Mouse (Mus musculus) midbrain, postnatal 0 days (tissue): ENCODE results near the gene Mrpl53. TPM values are rescaled to one million over a fixed set of nuclear protein-coding genes. Genes with fewer than 3 reads are reported as not detected.

Source experiments
- ATAC-seq: fragments of 200-750 bp; cut with Nextera tagmentation; 2 replicates; pipeline ENCODE4 v1.8.0; 2017; ENCODE audit warnings: moderate number of reproducible peaks, mild to moderate bottlenecking, moderate TSS enrichment, moderate library complexity; ENCODE audit not compliant: low FRiP score
- DNase-seq: peaks from one replicate; pipeline ENCODE4 v3.0.0-alpha.2; 2015; ENCODE audit warnings: low spot score
- H3K27ac ChIP-seq: fragments of 300-500 bp; sonication (generic); 2 replicates; pipeline ENCODE4 v1.5.1; 2014; ENCODE audit warnings: low read depth, mild to moderate bottlenecking, low read length, mixed read lengths
- H3K27me3 ChIP-seq: fragments of 300-500 bp; sonication (generic); 2 replicates; pipeline ENCODE4 v1.6.1; 2014; ENCODE audit warnings: low read length, control low read depth, mixed read lengths; ENCODE audit not compliant: insufficient read depth
- H3K36me3 ChIP-seq: fragments of 300-500 bp; sonication (generic); 2 replicates; pipeline ENCODE4 v1.6.1; 2014; ENCODE audit warnings: low read length, control low read depth, mixed read lengths; ENCODE audit not compliant: insufficient read depth
- H3K4me1 ChIP-seq: fragments of 300-500 bp; sonication (generic); 2 replicates; pipeline ENCODE4 v1.6.1; 2014; ENCODE audit warnings: mild to moderate bottlenecking, control low read depth, antibody characterized with exemption, low read length, mixed read lengths; ENCODE audit not compliant: insufficient read depth
- H3K4me2 ChIP-seq: fragments of 300-500 bp; sonication (generic); 2 replicates; pipeline ENCODE4 v1.6.1; 2014; ENCODE audit warnings: low read depth, mild to moderate bottlenecking, low read length, mixed read lengths; ENCODE audit not compliant: poor library complexity, severe bottlenecking
- H3K4me3 ChIP-seq: fragments of 300-500 bp; sonication (generic); 2 replicates; pipeline ENCODE4 v1.5.1; 2014; ENCODE audit warnings: low read depth, mild to moderate bottlenecking, low read length, moderate library complexity
- H3K9ac ChIP-seq: fragments of 300-500 bp; sonication (generic); replicated peaks from 2 replicates; pipeline ENCODE4 v1.6.1; 2014; ENCODE audit warnings: mild to moderate bottlenecking, low read length, moderate library complexity, mixed read lengths; ENCODE audit not compliant: poor library complexity, severe bottlenecking
- H3K9me3 ChIP-seq: fragments of 300-500 bp; sonication (generic); 2 replicates; pipeline ENCODE4 v1.6.1; 2016; ENCODE audit warnings: low read length, control low read depth
- CTCF ChIP-seq: IDR thresholded peaks from 2 replicates; pipeline ENCODE4 v1.5.1; 2016; ENCODE audit warnings: antibody characterized with exemption, mild to moderate bottlenecking
- WGBS: fragments of 180-500 bp; shearing (Covaris S2); extraction: QIAGEN DNeasy Blood & Tissue Kit; methylation state at CpG from one replicate; pipeline ENCODE4 v1.1.7; 2014; 5-methylcytosine and 5-hydroxymethylcytosine counted together
- polyA plus RNA-seq: library from polyadenylated mRNA; unstranded; fragments of >200 nt; fragmentation: Nextera tagmentation; extraction: Ambion mirVana; gene quantifications from 2 replicates; pipeline ENCODE4 v1.2.1, GENCODE M21; 2015
- total RNA-seq: library from RNA; depleted of rRNA; stranded (reverse); fragments of >200 nt; gene quantifications from 2 replicates; pipeline ENCODE4 v1.2.3, GENCODE M21; 2014

Gene Mrpl53
- total and polyA plus RNA-seq, 2 experiments from 2014 or later: 46.4 to 115 TPM

- peak within 1 kb of the TSS; percentile 68 for H3K4me3 ChIP-seq
- peaks cover 19% of the 10 kb centered on the region for H3K36me3 ChIP-seq
- no peaks in the 10 kb centered on the region for H3K27me3 ChIP-seq
- whole genome bisulfite sequencing: under 1% methylated on average over 37 of the region's 38 CpGs
- peak within 1 kb of the TSS; percentile 94 for H3K27ac ChIP-seq
- peaks cover 9% of the 10 kb centered on the region; the same call in 1 of the 2 replicates for H3K4me1 ChIP-seq
- H3K4me2 ChIP-seq: peak within 1 kb of the TSS; percentile 95
- H3K9me3 ChIP-seq: no peaks in the 10 kb centered on the region
- H3K9ac ChIP-seq: peak within 1 kb of the TSS; percentile 83
- peak; percentile 19; the same call in 1 of the 2 replicates for TF ChIP-seq CTCF
- ATAC-seq: peak; percentile 94
- peak; percentile 99 for DNase-seq
These were observed 12.4 kb downstream of the Mrpl53 start, which contains the start of gene Wbp1 for GRCm38 (mm10) chr6:83120930-83121862. TSS of gene Wbp1 (minus strand) at chr6:83121559.

GRCm38 (mm10) chr6:83121863-83122710, 13.2 kb downstream of the Mrpl53 start:
- no peaks in the 10 kb centered on the region for H3K9me3 ChIP-seq
- peak overlapping the region; percentile 94 for H3K27ac ChIP-seq
- WGBS: 2% methylated on average over 45 of the region's 52 CpGs
- H3K4me2 ChIP-seq: peak overlapping the region; percentile 95
- ATAC-seq (peak; percentile 4; the same call in 1 of the 2 replicates), DNase-seq (no peak)
- no peak for TF ChIP-seq CTCF
- peak overlapping the region; percentile 80 for H3K9ac ChIP-seq
- H3K36me3 ChIP-seq: peaks cover 17% of the 10 kb centered on the region
- H3K4me1 ChIP-seq: peaks cover 9% of the 10 kb centered on the region; the same call in 1 of the 2 replicates
- H3K4me3 ChIP-seq: peak overlapping the region; percentile 68
- H3K27me3 ChIP-seq: no peaks in the 10 kb centered on the region

GRCm38 (mm10) chr6:83122961-83123360, 14.1 kb downstream of the Mrpl53 start:
- Histone ChIP-seq H3K27me3 (no peaks in the 10 kb centered on the region), H3K27ac (no peak overlapping the region), H3K4me2 (no peak overlapping the region), H3K9me3 (no peaks in the 10 kb centered on the region), H3K36me3 (peaks cover 8% of the 10 kb centered on the region), H3K4me3 (no peak overlapping the region), H3K4me1 (peaks cover 9% of the 10 kb centered on the region; the same call in 1 of the 2 replicates), H3K9ac (no peak overlapping the region)
- TF ChIP-seq CTCF: no peak
- no peak for DNase-seq
- ATAC-seq: no peak
- WGBS: 75% methylated on average over 5 of the region's 5 CpGs

DNA sequence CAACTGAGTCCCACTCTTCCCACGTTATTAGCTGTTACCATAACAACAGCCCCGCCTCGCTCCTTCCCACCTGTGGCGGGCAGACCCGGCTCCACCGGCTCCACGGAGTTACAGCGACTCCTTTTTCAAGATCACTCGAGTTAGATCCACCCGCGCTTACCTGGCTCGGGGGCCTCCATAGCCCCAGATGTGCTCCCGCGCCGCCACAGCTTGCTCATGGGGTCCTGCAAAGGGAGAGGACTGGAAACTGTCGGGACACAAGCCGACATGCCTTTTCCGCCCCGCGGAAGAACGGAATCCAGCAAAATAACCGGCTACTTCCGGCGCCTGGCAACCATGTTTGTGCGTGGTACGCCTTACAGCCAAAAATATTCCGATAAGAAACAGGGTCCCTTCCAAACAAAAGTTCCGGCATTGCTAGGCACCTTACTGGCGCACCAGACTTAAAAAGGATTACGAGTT, 16.0 kb downstream of the Mrpl53 start:
- peak overlapping the region; percentile 80 for H3K4me2 ChIP-seq
- peak overlapping the region; percentile 47 for H3K9ac ChIP-seq
- ATAC-seq (peak; percentile 32; the same call in 1 of the 2 replicates), DNase-seq (peak; percentile 98)
- WGBS: under 1% methylated on average over 30 of the region's 30 CpGs
- no peaks in the 10 kb centered on the region for H3K27me3 ChIP-seq
- H3K9me3 ChIP-seq: no peaks in the 10 kb centered on the region
- no peak for TF ChIP-seq CTCF
- H3K4me1 ChIP-seq: peaks cover 7% of the 10 kb centered on the region; the same call in 1 of the 2 replicates
- H3K27ac ChIP-seq: no peak overlapping the region
- H3K36me3 ChIP-seq: no peaks in the 10 kb centered on the region
- H3K4me3 ChIP-seq: peak overlapping the region; percentile 66

DNA sequence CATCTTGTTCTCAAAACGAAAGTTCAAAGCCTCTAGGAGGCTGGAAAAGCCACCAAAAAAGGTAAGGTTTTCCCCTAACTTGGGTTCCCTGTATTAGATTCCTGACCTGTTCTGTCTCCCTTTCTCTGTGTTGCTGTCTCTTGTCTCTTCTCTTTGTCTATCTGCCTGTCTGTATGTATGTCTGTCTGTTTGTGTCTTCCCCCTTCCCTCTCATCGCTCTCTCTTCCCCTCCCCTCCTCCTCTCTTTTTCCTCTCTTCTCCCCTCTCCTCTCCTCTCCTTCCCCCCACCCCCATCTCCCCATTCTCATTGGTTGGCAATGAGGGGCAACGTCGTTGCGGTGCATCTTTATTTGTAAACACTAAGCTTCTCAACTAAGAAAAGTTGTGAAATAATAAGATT, 16.5 kb downstream of the Mrpl53 start, which contains the start of gene Ino80b:
Gene Ino80b, minus strand, starts transcription at position 101 of the 400 bp plus-strand sequence.
- peak within 1 kb of the TSS; percentile 66 for H3K4me3 ChIP-seq
- DNase-seq (no peak), ATAC-seq (no peak)
- peak within 1 kb of the TSS; percentile 47 for H3K9ac ChIP-seq
- H3K9me3 ChIP-seq: no peaks in the 10 kb centered on the region
- H3K4me1 ChIP-seq: peaks cover 3% of the 10 kb centered on the region; the same call in 1 of the 2 replicates
- TF ChIP-seq CTCF: no peak
- no peaks in the 10 kb centered on the region for H3K27me3 ChIP-seq
- H3K36me3 ChIP-seq: no peaks in the 10 kb centered on the region
- peak within 1 kb of the TSS; percentile 80 for H3K4me2 ChIP-seq
- WGBS: 19% methylated on average over 5 of the region's 5 CpGs
- no peak within 1 kb of the TSS for H3K27ac ChIP-seq
